Mouse (Mus musculus): ENCODE results near the gene Irf9. TPM values are rescaled to one million over a fixed set of nuclear protein-coding genes. Genes with fewer than 3 reads are reported as not detected.

Irf9 gene
- total RNA-seq, 1 experiment from 2014 or later, result 77.4 TPM

GRCm38 (mm10) chr14:55642679-55643059, 39.3 kb downstream of the Irf9 start:
- no peak for ATAC-seq (replicated peaks; ENCODE audit: insufficient number of reproducible peaks, low FRiP score, low TSS enrichment, poor library complexity, severe bottlenecking)

GRCm38 (mm10) chr14:55643060-55643907, 39.9 kb downstream of the Irf9 start, which contains the start of gene Tm9sf1:
TSS of gene Tm9sf1 (minus strand) at chr14:55643806.
- ATAC-seq (replicated peaks; ENCODE audit: insufficient number of reproducible peaks, low FRiP score, low TSS enrichment, poor library complexity, severe bottlenecking), result peak; percentile 78

- no peak for ATAC-seq (replicated peaks; ENCODE audit: insufficient number of reproducible peaks, low FRiP score, low TSS enrichment, poor library complexity, severe bottlenecking)
Measured at GRCm38 (mm10) chr14:55644261-55644888, 41.0 kb downstream of the Irf9 start.

GRCm38 (mm10) chr14:55649884-55650283, 46.5 kb downstream of the Irf9 start, which contains the start of gene Tssk4:
TSS of gene Tssk4 (plus strand) at chr14:55650184.
- ATAC-seq (replicated peaks; ENCODE audit: insufficient number of reproducible peaks, low FRiP score, low TSS enrichment, poor library complexity, severe bottlenecking), result no peak

GRCm38 (mm10) chr14:55651528-55651927, 48.2 kb downstream of the Irf9 start:
- no peak for ATAC-seq (replicated peaks; ENCODE audit: insufficient number of reproducible peaks, low FRiP score, low TSS enrichment, poor library complexity, severe bottlenecking)

- ATAC-seq (replicated peaks; ENCODE audit: insufficient number of reproducible peaks, low FRiP score, low TSS enrichment, poor library complexity, severe bottlenecking), result no peak
Measured at GRCm38 (mm10) chr14:55656935-55657334, 53.6 kb downstream of the Irf9 start.

GRCm38 (mm10) chr14:55658011-55658410, 54.6 kb downstream of the Irf9 start:
- ATAC-seq (replicated peaks; ENCODE audit: insufficient number of reproducible peaks, low FRiP score, low TSS enrichment, poor library complexity, severe bottlenecking), result no peak

Other genes starting within 250 kb of the Irf9 start
- 29.7 to 79.0 TPM (median 63.6 TPM) in 3 replicates for gene Dhrs4, start 124.8 kb upstream of the Irf9 start, total RNA-seq (2017)
- not detected in 3 replicates for gene Carmil3, start 112.9 kb upstream of the Irf9 start, total RNA-seq (2017)
- gene Cpne6, start 93.1 kb upstream of the Irf9 start, total RNA-seq (2017), result not detected in 3 replicates
- not detected in 3 replicates for gene Nrl, start 78.6 kb upstream of the Irf9 start, total RNA-seq (2017)
- gene Pck2, start 63.3 kb upstream of the Irf9 start, total RNA-seq (2017), result 17.3 to 21.1 TPM (median 18.2 TPM) in 3 replicates
- 70.5 to 154 TPM (median 91.7 TPM) in 3 replicates for gene Dcaf11, start 43.6 kb upstream of the Irf9 start, total RNA-seq (2017)
- 1.7 to 11.4 TPM in 2 of 3 replicates, not detected in the other for gene A730061H03Rik, start 43.2 kb upstream of the Irf9 start, total RNA-seq (2017)
- gene Fitm1, start 28.0 kb upstream of the Irf9 start, total RNA-seq (2017), result not detected in 3 replicates
- gene Psme1, start 25.4 kb upstream of the Irf9 start, total RNA-seq (2017), result 318 to 422 TPM (median 336 TPM) in 3 replicates
- 10.5 to 13.0 TPM (median 12.1 TPM) in 3 replicates for gene Emc9, start 18.3 kb upstream of the Irf9 start, total RNA-seq (2017)
- 275 to 334 TPM (median 300 TPM) in 3 replicates for gene Psme2, start 12.5 kb upstream of the Irf9 start, total RNA-seq (2017)
- 25.1 to 38.5 TPM (median 38.4 TPM) in 3 replicates for gene Rnf31, start 11.9 kb upstream of the Irf9 start, total RNA-seq (2017)
- gene Rec8, start 14.5 kb downstream of the Irf9 start, total RNA-seq (2017), result 3.1 to 4.4 TPM (median 3.4 TPM) in 3 replicates
- 3.7 to 13.4 TPM (median 11.8 TPM) in 3 replicates for gene Ipo4, start 32.4 kb downstream of the Irf9 start, total RNA-seq (2017)
- gene Gm49378, start 34.3 kb downstream of the Irf9 start, total RNA-seq (2017), result 1.9 to 2.0 TPM in 2 of 3 replicates, not detected in the other
- 49.4 to 58.5 TPM (median 55.5 TPM) in 3 replicates for gene Tm9sf1, start 40.2 kb downstream of the Irf9 start, total RNA-seq (2017)
- 0.58 TPM in 1 of 3 replicates, not detected in the others for gene Tssk4, start 46.6 kb downstream of the Irf9 start, total RNA-seq (2017)
- 41.8 to 53.9 TPM (median 42.8 TPM) in 3 replicates for gene Mdp1, start 56.9 kb downstream of the Irf9 start, total RNA-seq (2017)
- gene Gmpr2, start 68.4 kb downstream of the Irf9 start, total RNA-seq (2017), result 24.7 to 33.1 TPM (median 25.6 TPM) in 3 replicates
- 224 to 272 TPM (median 230 TPM) in 3 replicates for gene Nedd8, start 68.6 kb downstream of the Irf9 start, total RNA-seq (2017)
- 42.6 to 96.3 TPM (median 46.5 TPM) in 3 replicates for gene Tinf2, start 78.2 kb downstream of the Irf9 start, total RNA-seq (2017)
- 0.49 to 4.7 TPM (median 1.5 TPM) in 3 replicates for gene Tgm1, start 110.4 kb downstream of the Irf9 start, total RNA-seq (2017)
- 19.8 to 29.6 TPM (median 20.8 TPM) in 3 replicates for gene Rabggta, start 118.7 kb downstream of the Irf9 start, total RNA-seq (2017)
- 23.7 to 32.1 TPM (median 30.6 TPM) in 3 replicates for gene Dhrs1, start 142.1 kb downstream of the Irf9 start, total RNA-seq (2017)
- 11.9 to 15.0 TPM (median 13.8 TPM) in 3 replicates for gene Nop9, start 142.1 kb downstream of the Irf9 start, total RNA-seq (2017)
- 1.0 to 1.3 TPM in 2 of 3 replicates, not detected in the other for gene Cideb, start 154.9 kb downstream of the Irf9 start, total RNA-seq (2017)
- 0.10 to 1.2 TPM (median 0.29 TPM) in 3 replicates for gene Ltb4r2, start 157.9 kb downstream of the Irf9 start, total RNA-seq (2017)
- 14.5 to 27.0 TPM (median 18.8 TPM) in 3 replicates for gene Ltb4r1, start 162.4 kb downstream of the Irf9 start, total RNA-seq (2017)
- 2.2 to 4.2 TPM (median 2.5 TPM) in 3 replicates for gene Adcy4, start 180.5 kb downstream of the Irf9 start, total RNA-seq (2017)
- 18.7 to 37.5 TPM (median 30.9 TPM) in 3 replicates for gene Ripk3, start 185.3 kb downstream of the Irf9 start, total RNA-seq (2017)
- gene Nfatc4, start 219.6 kb downstream of the Irf9 start, total RNA-seq (2017), result not detected in 3 replicates